ENCODE assay signal across 19 mouse cellular contexts in genomic region chr5:69844809-69845208, GRCm38 (mm10).
A peak's percentile ranks its signal among the peaks of the same experiment; 100 is the strongest.
DNase-seq lines count a peak whose midpoint lies in the region; ATAC-seq and TF ChIP-seq lines count a peak whose summit lies in the region.
"Had no signal": no experiment of that assay in that cellular context is flagged by ENCODE, and none has a peak within 500 bp of the region (broad histone marks: within the 10 kb centered on the region; RNA-seq: fewer than 3 reads in every experiment).

No protein-coding gene starts in this region.

- TF ChIP-seq CTCF in heart, postnatal 0 days (IDR thresholded peaks at IDR 0.05; ENCODE audit: low read depth) = peak; percentile 40
- TF ChIP-seq CTCF in cortical plate, adult 2 months (IDR thresholded peaks at IDR 0.05; ENCODE audit: extremely low read depth, insufficient read depth, low read length) = 0 out of 2 replicates have a peak, but pooled peaks have one; percentile 11

- peak; percentile 4 for DNase-seq in adrenal gland, postnatal 14 days
- no peak for DNase-seq in adrenal gland, adult 18-20 months (ENCODE audit: low spot score in 2 of 2)
- no peak for DNase-seq in heart, postnatal 0 days (ENCODE audit: low spot score)
- DNase-seq in 416B (ENCODE audit: low read depth) = peak; percentile 67
- DNase-seq in cerebellum, adult 8-10 months = no peak
- DNase-seq: cerebellum, adult 11-12 months; cerebellum, adult 9-11 months; embryo, embryonic 11 days; gastrocnemius, postnatal 14 days; kidney, adult 8-10 months had no signal

- no peaks in the 10 kb centered on the region for H3K9me3 ChIP-seq in heart, postnatal 0 days (replicated peaks; ENCODE audit: control insufficient read depth, low read length)
- no peaks in the 10 kb centered on the region for H3K9me3 ChIP-seq in heart, embryonic 11.5 days (replicated peaks; ENCODE audit: control insufficient read depth, low read length)
- H3K9me3 ChIP-seq: embryonic facial prominence, embryonic 12.5 days; forebrain, embryonic 15.5 days; heart, embryonic 10.5 days; heart, embryonic 15.5 days; intestine, embryonic 15.5 days had no signal

- WGBS in heart, postnatal 0 days = 32% methylated on average over 1 of the region's 1 CpGs
- WGBS in heart, embryonic 11.5 days (ENCODE audit: insufficient replicate concordance) = 48% methylated on average over 1 of the region's 1 CpGs

- no peak for TF ChIP-seq EP300 in heart, postnatal 0 days (IDR thresholded peaks at IDR 0.05; ENCODE audit: low read depth)

- no peaks in the 10 kb centered on the region for H3K36me3 ChIP-seq in heart, postnatal 0 days (replicated peaks; ENCODE audit: control insufficient read depth, insufficient read depth, low read length)
- H3K36me3 ChIP-seq in heart, embryonic 11.5 days (ENCODE audit: control insufficient read depth, insufficient read depth, low read length) = no peaks in the 10 kb centered on the region
- H3K36me3 ChIP-seq: embryonic facial prominence, embryonic 12.5 days; forebrain, embryonic 15.5 days; heart, embryonic 10.5 days; heart, embryonic 15.5 days; hindbrain, embryonic 10.5 days; intestine, embryonic 15.5 days had no signal

- no peak overlapping the region for H3K4me2 ChIP-seq in heart, postnatal 0 days (ENCODE audit: low read depth, low read length)
- H3K4me2 ChIP-seq in heart, embryonic 11.5 days = no peak overlapping the region
- H3K4me2 ChIP-seq: embryonic facial prominence, embryonic 12.5 days; forebrain, embryonic 15.5 days; heart, embryonic 15.5 days; hindbrain, embryonic 14.5 days; intestine, embryonic 15.5 days had no signal

- no peak for TF ChIP-seq POLR2A in cortical plate, adult 2 months (IDR thresholded peaks at IDR 0.05; ENCODE audit: extremely low read depth, insufficient read depth, low read length)

- no peak overlapping the region for H3K9ac ChIP-seq in heart, postnatal 0 days (replicated peaks; ENCODE audit: low read depth, low read length)
- no peak overlapping the region for H3K9ac ChIP-seq in heart, embryonic 11.5 days (ENCODE audit: low read depth, low read length)
- H3K9ac ChIP-seq: embryonic facial prominence, embryonic 12.5 days; forebrain, embryonic 15.5 days; heart, embryonic 15.5 days; hindbrain, embryonic 14.5 days; intestine, embryonic 15.5 days had no signal

- no peak overlapping the region for H3K27ac ChIP-seq in heart, postnatal 0 days (ENCODE audit: low read depth)
- no peak overlapping the region for H3K27ac ChIP-seq in heart, embryonic 11.5 days (ENCODE audit: low read depth, low read length)
- no peak overlapping the region for H3K27ac ChIP-seq in cortical plate, adult 2 months (ENCODE audit: insufficient read depth, low read length)
- H3K27ac ChIP-seq: embryonic facial prominence, embryonic 12.5 days; forebrain, embryonic 15.5 days; heart, embryonic 10.5 days; heart, embryonic 15.5 days; hindbrain, embryonic 10.5 days; hindbrain, embryonic 14.5 days; intestine, embryonic 15.5 days had no signal

- no peaks in the 10 kb centered on the region for H3K27me3 ChIP-seq in heart, postnatal 0 days (ENCODE audit: control insufficient read depth, insufficient read depth, low read length)
- no peaks in the 10 kb centered on the region for H3K27me3 ChIP-seq in heart, embryonic 11.5 days (ENCODE audit: control insufficient read depth, insufficient read depth, low read length)
- H3K27me3 ChIP-seq: embryonic facial prominence, embryonic 12.5 days; forebrain, embryonic 15.5 days; heart, embryonic 15.5 days; intestine, embryonic 15.5 days had no signal

- no peak for ATAC-seq in heart, postnatal 0 days (ENCODE audit: insufficient read depth, low read depth)
- no peak for ATAC-seq in heart, embryonic 11.5 days (replicated peaks; ENCODE audit: insufficient number of reproducible peaks, low FRiP score, low TSS enrichment)
- ATAC-seq: forebrain, embryonic 15.5 days; intestine, embryonic 15.5 days had no signal

- H3K4me1 ChIP-seq in heart, postnatal 0 days (ENCODE audit: control insufficient read depth, insufficient read depth) = no peaks in the 10 kb centered on the region
- H3K4me1 ChIP-seq in heart, embryonic 11.5 days (ENCODE audit: control insufficient read depth, insufficient read depth, low read length) = no peaks in the 10 kb centered on the region
- no peaks in the 10 kb centered on the region for H3K4me1 ChIP-seq in cortical plate, adult 2 months (ENCODE audit: control insufficient read depth, insufficient read depth, low read length)
- H3K4me1 ChIP-seq: embryonic facial prominence, embryonic 12.5 days; forebrain, embryonic 15.5 days; heart, embryonic 10.5 days; heart, embryonic 15.5 days; hindbrain, embryonic 10.5 days; intestine, embryonic 15.5 days had no signal

- no peak overlapping the region for H3K4me3 ChIP-seq in heart, postnatal 0 days (ENCODE audit: low read depth, low read length)
- H3K4me3 ChIP-seq in heart, embryonic 11.5 days (ENCODE audit: low read depth, low read length) = no peak overlapping the region
- H3K4me3 ChIP-seq in cortical plate, adult 2 months (ENCODE audit: insufficient read depth, low read length) = no peak overlapping the region
- H3K4me3 ChIP-seq: embryonic facial prominence, embryonic 12.5 days; forebrain, embryonic 15.5 days; heart, embryonic 10.5 days; heart, embryonic 15.5 days; hindbrain, embryonic 10.5 days; intestine, embryonic 15.5 days had no signal

Comparison
In these comparisons a context has a peak if more than half of its experiments do, and no peak if none do; other contexts are left out.
1. DNase-seq: peak in adrenal gland, postnatal 14 days (single experiment) and 416B (single experiment); none in adrenal gland, adult 18-20 months (0 of 2), heart, postnatal 0 days (single experiment) and cerebellum, adult 8-10 months (single experiment).